Mouse (Mus musculus): ENCODE measurements around the gene Ptpn12.
"Not testable (repeated sequence)": the region's sequence is repeated elsewhere in the genome, so short reads cannot be mapped to it uniquely, and the experiment has no call there.

The Ptpn12 gene

DNA sequence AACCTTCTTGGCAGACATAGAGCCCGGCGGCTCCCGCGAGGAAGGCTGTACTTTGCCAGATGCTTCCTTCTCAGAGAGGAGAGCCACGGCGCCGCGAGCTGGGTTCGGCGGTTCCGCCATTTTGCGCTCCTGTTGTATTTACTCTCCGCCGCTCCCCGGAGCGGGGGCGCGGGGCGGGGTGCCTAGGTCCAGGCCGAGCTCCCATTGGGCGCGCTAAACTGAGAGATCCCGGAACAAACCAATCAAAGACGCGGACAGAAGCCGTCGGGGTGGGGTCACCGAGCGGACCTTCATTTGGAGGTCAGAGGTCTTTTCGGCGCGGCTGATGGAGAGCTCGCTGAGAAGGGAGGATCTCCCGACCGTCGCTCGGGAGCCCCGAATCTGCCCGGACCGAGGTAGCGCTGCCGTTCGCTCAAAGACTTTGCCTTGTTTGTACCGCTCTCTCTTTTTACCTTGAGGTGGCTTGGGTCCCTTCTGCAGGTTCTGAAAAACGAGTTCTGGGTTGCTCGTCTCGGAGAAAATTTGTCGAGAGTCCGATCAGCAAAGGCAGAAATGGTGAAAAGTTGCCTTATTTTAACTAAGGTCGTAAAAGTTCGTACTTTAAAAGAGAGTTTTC lies 103.9 kb downstream of the Ptpn12 start:
- DNase-seq (ENCODE audit: low spot score), result peak; percentile 98

DNA sequence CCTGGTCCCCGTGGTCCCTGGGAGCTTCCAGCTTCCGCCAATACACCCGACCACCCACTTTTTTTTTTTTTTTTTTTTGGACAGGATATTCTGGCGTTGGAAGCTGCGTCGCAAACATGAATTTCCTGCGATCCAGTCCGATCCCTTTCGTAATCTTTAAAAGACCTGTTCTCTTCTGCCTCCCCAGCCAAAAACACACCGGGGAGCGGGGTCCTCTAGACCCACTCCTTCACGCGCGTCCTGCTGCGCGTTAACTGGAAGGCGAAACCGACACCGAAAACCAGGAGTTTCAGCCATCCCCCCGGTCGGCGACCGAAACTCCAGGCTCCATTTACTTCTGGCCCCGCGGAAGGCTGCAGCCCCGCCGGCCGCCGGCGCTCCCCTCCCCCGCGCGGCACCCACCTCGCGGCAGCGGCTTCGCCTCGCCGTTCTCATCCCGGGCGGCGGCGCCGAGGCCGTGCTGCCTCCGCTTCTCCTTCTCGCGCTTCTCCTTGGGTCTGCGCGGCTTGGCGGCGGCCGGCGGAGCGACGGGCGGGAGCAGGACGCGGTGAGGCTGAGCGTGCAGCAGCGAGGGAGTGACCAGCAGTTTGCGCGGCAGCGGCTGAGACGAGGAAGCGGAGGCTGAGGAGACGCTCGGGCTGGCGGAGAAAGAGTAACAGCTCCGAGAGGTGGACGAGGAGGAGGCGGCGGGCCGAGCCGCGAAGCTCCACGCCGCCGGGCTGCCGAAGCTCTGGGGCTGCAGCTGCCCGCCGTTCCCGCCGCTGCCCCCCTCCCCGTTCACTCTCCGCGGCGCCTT lies 104.7 kb downstream of the Ptpn12 start:
- DNase-seq (ENCODE audit: low spot score), result peak; percentile 32

DNA sequence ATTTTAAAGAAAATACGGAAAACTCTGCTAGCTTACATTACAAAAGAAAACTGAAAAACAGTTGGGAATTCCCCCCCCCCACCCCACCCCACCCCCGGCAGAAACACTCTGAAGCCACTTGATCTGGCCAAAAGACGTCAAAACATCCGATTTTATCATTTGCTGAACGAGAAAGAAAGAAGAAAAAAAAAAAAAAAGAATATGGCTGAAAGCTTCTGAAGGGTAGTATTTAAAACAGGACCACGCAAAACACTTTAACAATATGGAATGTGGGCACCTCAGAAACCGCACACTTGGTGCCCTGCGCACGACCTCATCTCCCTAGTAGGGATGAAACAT lies 105.2 kb downstream of the Ptpn12 start:
- no peak for DNase-seq (ENCODE audit: low spot score)

DNA sequence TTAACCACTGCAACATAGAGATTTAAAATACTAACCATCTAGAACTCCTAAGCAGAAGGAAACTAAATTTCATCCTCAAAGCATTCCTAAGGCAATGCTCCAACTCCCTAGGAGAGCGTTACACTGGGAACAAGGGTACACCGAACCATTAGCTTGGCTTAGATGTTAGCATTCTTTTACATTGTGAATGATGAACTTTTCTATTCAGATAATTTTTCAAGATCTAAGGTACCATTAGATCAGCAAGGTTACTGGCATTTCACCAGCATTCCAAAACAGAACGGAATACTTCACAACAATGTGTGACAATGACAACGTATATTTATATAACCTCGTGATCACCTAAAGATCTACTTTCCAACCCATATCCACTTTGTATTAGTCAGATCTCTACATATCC lies 105.6 kb downstream of the Ptpn12 start:
- no peak for DNase-seq (ENCODE audit: low spot score)

DNA sequence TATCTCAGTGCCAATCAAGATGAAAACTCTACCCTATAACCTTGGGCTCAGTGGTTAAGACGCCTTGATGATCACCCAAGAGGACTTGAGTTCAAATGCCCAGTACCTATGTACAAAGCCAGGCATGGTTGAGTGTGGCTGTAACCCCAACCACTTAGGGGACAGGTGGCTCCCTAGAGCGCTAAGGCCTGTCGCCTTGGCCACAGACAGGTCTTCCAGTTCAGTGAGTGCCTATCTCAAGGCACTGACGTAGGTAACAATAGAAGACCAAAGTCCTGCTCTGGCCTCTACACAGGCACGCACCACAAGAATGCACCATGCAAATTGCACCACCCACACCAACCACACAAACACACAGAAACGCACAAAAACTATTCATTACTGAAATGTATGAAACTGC lies 108.8 kb downstream of the Ptpn12 start:
- no peak for DNase-seq (ENCODE audit: low spot score)

DNA sequence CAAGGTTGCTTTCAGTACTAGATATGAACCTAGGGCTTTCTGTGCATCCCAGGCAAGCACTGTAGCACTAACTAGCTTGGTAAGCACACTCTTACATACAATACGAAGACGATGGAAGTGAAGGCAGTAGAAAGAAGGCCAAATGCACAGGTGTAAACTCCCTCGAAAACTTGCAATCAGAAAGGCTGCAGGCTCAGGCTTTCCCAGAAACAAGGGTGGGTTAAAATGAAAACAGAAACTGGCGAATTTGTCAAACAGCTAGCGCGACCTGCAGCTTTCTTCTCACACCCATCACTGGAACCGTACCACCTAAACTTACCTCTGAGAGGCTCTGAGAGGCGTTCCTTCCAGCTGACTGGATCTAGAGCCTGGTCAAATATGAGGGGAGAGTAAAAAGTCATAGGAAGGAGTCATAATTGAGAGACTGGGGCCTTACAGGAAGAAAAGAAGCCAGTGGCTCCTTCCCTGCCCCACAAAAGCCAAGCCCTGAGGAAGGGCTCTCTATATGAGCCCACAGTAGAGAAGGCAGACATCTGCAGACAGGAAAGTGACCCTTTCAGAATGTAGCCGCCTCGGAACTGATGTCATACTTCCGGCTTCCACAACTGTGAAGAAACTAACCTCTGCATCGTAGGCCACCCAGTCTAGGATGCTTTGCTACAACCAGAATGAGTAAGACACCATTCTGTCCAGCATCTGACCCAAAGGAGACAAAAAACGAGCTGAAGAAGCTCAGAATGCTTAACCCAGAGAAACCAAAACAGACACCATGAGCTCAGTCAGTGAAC lies 110.6 kb downstream of the Ptpn12 start:
- peak; percentile 49 for DNase-seq (ENCODE audit: low spot score)

DNA sequence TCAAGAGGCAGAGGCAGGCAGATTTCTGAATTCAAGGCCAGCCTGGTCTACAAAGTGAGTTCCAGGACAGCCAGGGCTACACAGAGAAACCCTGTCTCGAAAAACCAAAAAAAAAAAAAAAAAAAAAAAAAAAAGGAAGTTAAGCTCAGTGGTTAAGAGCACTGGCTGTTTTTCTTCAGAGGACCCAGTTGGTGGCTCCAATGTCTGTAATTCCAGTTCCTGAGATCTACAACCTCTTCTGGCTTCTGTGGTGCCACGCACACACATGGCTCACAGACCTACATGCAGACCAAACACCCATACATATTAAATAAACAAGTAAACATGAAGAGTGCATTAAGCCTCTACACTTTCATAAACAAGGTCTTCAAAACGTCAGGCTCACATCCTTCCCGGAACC lies 111.9 kb downstream of the Ptpn12 start:
- DNase-seq (ENCODE audit: low spot score), result not testable (repeated sequence)

DNA sequence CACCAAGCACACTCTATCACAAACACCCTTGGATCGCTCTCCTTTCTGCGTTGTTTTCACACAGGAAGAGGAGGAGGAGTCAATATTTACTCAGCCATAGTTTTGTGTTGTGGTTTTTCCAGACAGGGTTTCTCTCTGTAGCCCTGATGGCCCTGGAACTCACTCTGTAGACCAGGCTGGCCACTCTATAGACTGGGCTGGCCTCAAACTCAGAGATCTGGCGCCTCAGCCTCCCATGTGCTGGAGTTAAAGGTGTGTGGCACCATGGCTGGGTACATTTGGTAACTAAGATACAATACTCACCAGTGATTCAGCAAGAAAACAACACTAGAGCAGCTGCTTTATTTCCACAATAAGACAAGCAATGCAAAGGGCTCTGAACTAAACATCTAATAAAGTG lies 113.2 kb downstream of the Ptpn12 start:
- no peak for DNase-seq (ENCODE audit: low spot score)

DNA sequence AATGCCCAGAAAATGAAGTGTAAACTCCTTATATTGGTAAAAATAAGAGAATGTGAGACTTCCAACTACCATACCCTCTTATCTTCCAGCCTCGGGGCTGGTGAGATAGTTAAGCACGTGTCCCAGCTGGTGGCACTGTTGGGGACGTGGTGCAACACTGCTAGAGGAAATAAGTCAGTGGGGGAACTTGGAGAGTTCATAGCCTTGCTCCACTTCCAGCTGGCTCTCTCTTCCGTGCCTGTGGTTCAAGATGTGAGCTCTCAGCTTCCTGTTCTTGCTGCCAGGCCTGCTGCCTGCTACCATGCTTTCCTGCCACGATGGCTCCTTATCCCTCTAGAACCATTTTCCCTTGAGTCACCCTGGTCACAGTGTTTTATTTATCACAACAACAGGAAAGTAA lies 114.5 kb downstream of the Ptpn12 start:
- peak; percentile 66 for DNase-seq (ENCODE audit: low spot score)

DNA sequence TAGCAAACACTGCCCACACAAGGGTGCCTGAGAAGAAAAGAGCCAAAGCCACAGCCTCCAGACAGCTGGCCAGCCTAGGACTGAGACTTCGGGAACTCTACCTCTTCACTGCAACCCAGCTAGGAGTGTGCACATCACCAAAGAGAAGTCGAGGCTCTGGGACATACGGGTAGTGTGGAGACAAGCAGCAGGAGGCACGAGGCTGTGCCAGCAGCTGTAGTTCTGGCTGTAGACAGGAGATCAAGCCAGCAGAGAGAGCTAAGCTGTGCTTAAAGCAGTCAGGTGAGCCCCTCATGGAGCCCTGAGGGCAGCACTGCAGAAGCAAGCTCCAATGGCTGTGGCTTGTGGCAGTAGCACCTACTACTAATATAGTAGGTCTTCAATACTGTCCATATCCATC lies 115.0 kb downstream of the Ptpn12 start:
- no peak for DNase-seq (ENCODE audit: low spot score)

DNA sequence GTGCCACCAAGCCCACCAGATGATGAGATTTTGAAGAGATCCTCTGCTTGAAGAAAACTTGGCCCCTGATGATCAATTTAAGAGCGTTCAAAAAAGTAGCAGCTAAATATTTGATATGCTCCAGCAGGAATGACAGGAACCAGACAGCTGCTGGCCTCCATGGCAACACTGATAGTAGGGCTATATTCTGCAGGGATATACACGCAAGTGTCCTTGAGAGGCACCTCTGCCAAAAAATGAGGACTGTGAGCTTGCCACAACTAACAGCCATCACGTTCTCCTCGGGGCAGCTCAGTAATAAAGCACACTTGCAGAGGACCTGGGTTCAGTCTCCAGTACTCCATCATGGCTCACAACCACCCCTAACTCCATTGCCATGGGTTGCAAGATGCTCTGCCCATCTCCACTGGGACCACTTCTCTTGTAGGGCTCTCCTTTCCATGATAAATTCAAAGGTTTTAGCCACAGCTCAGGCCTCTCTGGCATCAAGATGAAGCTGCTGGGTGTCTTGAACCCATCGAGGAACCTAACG lies 115.6 kb downstream of the Ptpn12 start:
- DNase-seq (ENCODE audit: low spot score), result no peak

DNA sequence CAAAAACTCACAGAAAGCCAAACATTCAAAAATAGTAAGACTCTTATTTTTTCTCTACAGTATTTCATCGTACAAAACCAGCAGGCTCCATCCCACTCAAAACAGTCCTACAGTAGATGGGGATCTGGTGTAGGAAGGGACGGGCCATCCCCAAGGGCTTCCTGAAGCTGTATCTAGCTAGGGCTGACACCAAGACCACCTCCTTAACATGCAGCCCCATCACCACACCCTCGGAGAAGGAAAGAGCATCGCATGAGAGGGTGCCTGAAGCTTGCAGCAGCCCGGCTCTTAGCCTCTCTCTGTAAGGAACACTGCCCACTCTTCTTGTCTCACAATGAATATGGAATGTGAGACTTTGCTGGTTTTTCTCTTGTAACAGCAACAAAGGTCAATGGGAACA lies 117.2 kb downstream of the Ptpn12 start:
- no peak for DNase-seq (ENCODE audit: low spot score)
